Mouse (Mus musculus): ENCODE measurements at regions not wholly inside any gene's neighbourhood (a gene's known extent, or its start where the extent isn't known, plus 50 kb on each side); places are given as distances from the start of the nearest gene placed in this dataset.

DNA sequence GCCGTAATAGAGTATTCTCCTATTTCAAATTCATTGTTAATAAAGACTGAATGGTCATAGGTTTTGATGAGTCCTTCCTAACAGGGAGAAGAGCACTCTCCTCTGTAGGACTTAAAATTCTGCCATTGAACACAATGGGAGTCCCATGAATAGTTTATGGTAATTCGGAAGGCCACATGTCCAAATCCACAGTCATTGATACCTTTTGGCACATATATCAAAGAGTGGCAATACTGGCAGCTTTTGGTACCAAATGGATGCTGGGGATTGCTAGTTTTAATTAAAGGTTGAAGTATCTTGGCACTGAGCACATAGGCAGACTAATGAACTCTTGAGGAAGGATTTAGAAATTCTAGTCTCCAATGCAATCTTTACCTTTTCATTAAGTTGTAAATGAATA, 298.5 kb upstream of the Cadm2 start:
- Histone ChIP-seq H3K27me3 (ENCODE audit: insufficient read depth, low read length) (no peaks in the 10 kb centered on the region), H3K36me3 (ENCODE audit: insufficient read depth, low read length) (no peaks in the 10 kb centered on the region), H3K9ac (replicated peaks; ENCODE audit: low read length, poor library complexity, severe bottlenecking) (no peak overlapping the region), H3K4me2 (ENCODE audit: low read depth, low read length, poor library complexity, severe bottlenecking) (no peak overlapping the region), H3K4me3 (ENCODE audit: low read depth, low read length) (no peak overlapping the region), H3K4me1 (ENCODE audit: insufficient read depth, low read length) (no peaks in the 10 kb centered on the region), H3K27ac (ENCODE audit: low read depth, low read length) (no peak overlapping the region), H3K9me3 (ENCODE audit: low read length) (0 out of 2 replicates have a peak, but pooled peaks cover 3% of the 10 kb centered on the region)
- DNase-seq (ENCODE audit: low spot score): peak; percentile 24
- WGBS: 88% methylated on average over 2 of the region's 2 CpGs
- no peak for ATAC-seq (ENCODE audit: low FRiP score)
- TF ChIP-seq CTCF (IDR thresholded peaks at IDR 0.05): no peak

- Histone ChIP-seq H3K9me3 (ENCODE audit: low read length) (no peaks in the 10 kb centered on the region), H3K27me3 (ENCODE audit: insufficient read depth, low read length) (no peaks in the 10 kb centered on the region), H3K9ac (replicated peaks; ENCODE audit: low read length, poor library complexity, severe bottlenecking) (no peak overlapping the region), H3K4me3 (ENCODE audit: low read depth, low read length) (no peak overlapping the region), H3K4me2 (ENCODE audit: low read depth, low read length, poor library complexity, severe bottlenecking) (no peak overlapping the region), H3K27ac (ENCODE audit: low read depth, low read length) (no peak overlapping the region), H3K36me3 (ENCODE audit: insufficient read depth, low read length) (no peaks in the 10 kb centered on the region), H3K4me1 (ENCODE audit: insufficient read depth, low read length) (no peaks in the 10 kb centered on the region)
- DNase-seq (ENCODE audit: low spot score) (peak; percentile 74), ATAC-seq (ENCODE audit: low FRiP score) (no peak; the same call in 1 of the 2 replicates)
- 33% methylated on average over 1 of the region's 1 CpGs for WGBS
- no peak for TF ChIP-seq CTCF (IDR thresholded peaks at IDR 0.05)
Observed at GRCm38 (mm10) chr16:67871304-67872022, 250.8 kb upstream of the Cadm2 start.

DNA sequence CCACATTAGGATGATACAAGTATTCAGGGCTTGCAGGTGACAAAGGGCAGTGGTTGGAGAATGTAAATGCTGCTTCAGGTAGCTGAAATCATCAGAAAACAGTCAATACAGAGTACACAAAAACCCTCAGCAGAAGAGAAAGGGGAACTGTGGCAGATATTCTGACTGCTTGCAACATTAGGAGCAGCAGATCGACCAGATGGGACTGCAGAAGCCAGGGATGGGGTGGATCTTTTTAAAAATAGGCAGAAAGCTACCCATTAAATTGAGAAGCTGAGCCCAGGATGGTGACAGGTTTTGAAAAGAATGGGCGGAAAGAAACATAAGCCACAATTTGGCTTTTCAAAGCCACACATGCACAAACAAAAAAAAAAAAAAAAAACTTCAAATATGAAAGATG, 229.5 kb upstream of the Cadm2 start:
- H3K36me3 ChIP-seq (ENCODE audit: insufficient read depth, low read length): no peaks in the 10 kb centered on the region

DNA sequence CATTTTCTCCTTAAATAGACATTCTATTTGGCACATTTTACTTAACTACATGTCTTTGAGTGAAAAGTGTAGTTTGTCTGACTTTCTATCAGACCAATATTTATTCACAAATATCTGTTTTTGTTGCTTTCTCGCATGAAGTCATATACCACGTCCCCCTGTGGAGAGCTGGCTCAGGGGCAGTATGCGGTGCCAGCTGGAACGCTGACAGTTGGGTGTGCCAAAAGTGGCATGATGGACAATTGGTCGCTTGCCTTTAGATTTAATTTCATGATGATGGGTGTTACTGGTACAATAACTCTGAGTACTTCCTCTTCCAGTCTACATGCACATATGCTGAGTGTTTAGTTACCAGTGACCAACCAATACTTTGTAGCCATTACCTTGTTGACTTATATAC, 223.8 kb upstream of the Cadm2 start:
- Histone ChIP-seq H3K4me1 (ENCODE audit: insufficient read depth, low read length) (no peaks in the 10 kb centered on the region), H3K27me3 (ENCODE audit: insufficient read depth, low read length) (no peaks in the 10 kb centered on the region), H3K36me3 (ENCODE audit: insufficient read depth, low read length) (no peaks in the 10 kb centered on the region), H3K4me2 (ENCODE audit: low read depth, low read length, poor library complexity, severe bottlenecking) (no peak overlapping the region), H3K9me3 (ENCODE audit: low read length) (no peaks in the 10 kb centered on the region), H3K4me3 (ENCODE audit: low read depth, low read length) (no peak overlapping the region), H3K27ac (ENCODE audit: low read depth, low read length) (no peak overlapping the region), H3K9ac (replicated peaks; ENCODE audit: low read length, poor library complexity, severe bottlenecking) (no peak overlapping the region)
- ATAC-seq (ENCODE audit: low FRiP score) (no peak), DNase-seq (ENCODE audit: low spot score) (peak; percentile 56)
- WGBS: 77% methylated on average over 5 of the region's 5 CpGs
- no peak for TF ChIP-seq CTCF (IDR thresholded peaks at IDR 0.05)

More for the DNA sequence above, 229.5 kb upstream of the Cadm2 start:
- Histone ChIP-seq H3K9ac (replicated peaks; ENCODE audit: low read length, poor library complexity, severe bottlenecking) (no peak overlapping the region), H3K4me1 (ENCODE audit: insufficient read depth, low read length) (no peaks in the 10 kb centered on the region), H3K4me3 (ENCODE audit: low read depth, low read length) (no peak overlapping the region), H3K27me3 (ENCODE audit: insufficient read depth, low read length) (no peaks in the 10 kb centered on the region), H3K4me2 (ENCODE audit: low read depth, low read length, poor library complexity, severe bottlenecking) (no peak overlapping the region), H3K27ac (ENCODE audit: low read depth, low read length) (no peak overlapping the region), H3K9me3 (ENCODE audit: low read length) (no peaks in the 10 kb centered on the region)
- 66% methylated on average over 2 of the region's 2 CpGs for WGBS
- DNase-seq (ENCODE audit: low spot score) (no peak), ATAC-seq (ENCODE audit: low FRiP score) (no peak)
- TF ChIP-seq CTCF (IDR thresholded peaks at IDR 0.05): no peak

DNA sequence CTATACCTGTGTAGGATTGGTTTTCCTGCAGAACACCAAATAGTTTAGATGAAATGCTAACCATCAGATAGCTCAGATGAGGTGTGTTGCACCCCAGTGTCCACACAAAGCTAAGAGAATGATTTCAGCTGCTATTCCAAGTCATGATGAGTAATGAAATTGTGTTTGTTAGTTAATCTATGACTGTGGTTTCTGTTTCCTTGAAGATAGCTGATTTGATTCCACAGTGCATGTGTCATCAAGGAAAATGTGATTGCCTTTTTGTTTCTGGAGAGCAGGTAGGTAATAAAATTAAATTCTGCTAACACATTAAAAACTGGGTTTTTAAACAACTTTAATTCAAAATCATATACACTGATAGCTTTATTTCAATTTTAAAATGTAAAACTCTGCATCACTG, 176.5 kb upstream of the Cadm2 start:
- Histone ChIP-seq H3K4me1 (ENCODE audit: insufficient read depth, low read length) (no peaks in the 10 kb centered on the region), H3K27ac (ENCODE audit: low read depth, low read length) (no peak overlapping the region), H3K36me3 (ENCODE audit: insufficient read depth, low read length) (no peaks in the 10 kb centered on the region), H3K4me2 (ENCODE audit: low read depth, low read length, poor library complexity, severe bottlenecking) (no peak overlapping the region), H3K4me3 (ENCODE audit: low read depth, low read length) (no peak overlapping the region), H3K9me3 (ENCODE audit: low read length) (no peaks in the 10 kb centered on the region), H3K9ac (replicated peaks; ENCODE audit: low read length, poor library complexity, severe bottlenecking) (no peak overlapping the region), H3K27me3 (ENCODE audit: insufficient read depth, low read length) (no peaks in the 10 kb centered on the region)
- TF ChIP-seq CTCF (IDR thresholded peaks at IDR 0.05): no peak
- DNase-seq (ENCODE audit: low spot score) (no peak), ATAC-seq (ENCODE audit: low FRiP score) (no peak)

DNA sequence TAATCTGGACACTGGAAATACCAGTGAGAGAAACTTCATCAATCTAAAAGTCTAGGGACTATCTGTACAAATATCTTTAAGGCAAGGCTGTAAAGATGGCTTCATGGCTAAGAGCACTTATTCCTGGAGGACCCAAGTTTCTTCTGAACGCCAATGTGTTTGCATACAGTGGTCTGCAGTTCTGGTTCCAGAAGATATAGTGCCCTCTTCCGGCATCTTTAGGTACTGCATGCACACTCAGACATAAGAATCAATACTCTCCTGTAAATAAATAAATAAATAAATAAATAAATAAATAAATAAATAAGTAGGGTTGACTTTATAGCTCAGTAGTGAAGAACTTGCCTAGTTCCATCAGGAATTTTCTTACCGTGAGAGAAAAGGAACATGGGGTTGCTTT, 155.4 kb upstream of the Cadm2 start:
- Histone ChIP-seq H3K4me2 (ENCODE audit: low read depth, low read length, poor library complexity, severe bottlenecking) (no peak overlapping the region), H3K9me3 (ENCODE audit: low read length) (no peaks in the 10 kb centered on the region), H3K36me3 (ENCODE audit: insufficient read depth, low read length) (no peaks in the 10 kb centered on the region), H3K9ac (replicated peaks; ENCODE audit: low read length, poor library complexity, severe bottlenecking) (no peak overlapping the region), H3K4me1 (ENCODE audit: insufficient read depth, low read length) (no peaks in the 10 kb centered on the region), H3K27me3 (ENCODE audit: insufficient read depth, low read length) (no peaks in the 10 kb centered on the region), H3K4me3 (ENCODE audit: low read depth, low read length) (no peak overlapping the region), H3K27ac (ENCODE audit: low read depth, low read length) (no peak overlapping the region)
- DNase-seq (ENCODE audit: low spot score): peak; percentile 1
- peak; percentile 42 for TF ChIP-seq CTCF (IDR thresholded peaks at IDR 0.05)
- 57% methylated on average over 3 of the region's 3 CpGs for WGBS
- ATAC-seq (ENCODE audit: low FRiP score): no peak
